Mouse (Mus musculus) lung, postnatal 0 days (tissue): ENCODE measurements around the gene D6Ertd527e. TPM values are rescaled to one million over a fixed set of nuclear protein-coding genes. Genes with fewer than 3 reads are reported as not detected.
A peak's percentile ranks its signal among the peaks of the same experiment; 100 is the strongest.

Source experiments
- ATAC-seq: fragments of 200-750 bp; cut with Nextera tagmentation; 2 replicates; pipeline ENCODE4 v1.8.0; 2017; ENCODE audit warnings: moderate library complexity
- DNase-seq: peaks from one replicate; pipeline ENCODE4 v3.0.0-alpha.2; 2016; ENCODE audit warnings: low spot score
- H3K27ac ChIP-seq: fragments of 300-500 bp; sonication (generic); 2 replicates; pipeline ENCODE4 v1.5.1; 2014; ENCODE audit warnings: antibody characterized with exemption, mild to moderate bottlenecking, low read length, mixed read lengths
- H3K27me3 ChIP-seq: fragments of 300-500 bp; sonication (generic); replicated peaks from 2 replicates; pipeline ENCODE4 v1.6.1; 2014; ENCODE audit warnings: low read length, mixed read lengths; ENCODE audit not compliant: insufficient read depth
- H3K36me3 ChIP-seq: fragments of 300-500 bp; sonication (generic); 2 replicates; pipeline ENCODE4 v1.6.1; 2014; ENCODE audit warnings: low read length, mixed read lengths; ENCODE audit not compliant: insufficient read depth
- H3K4me1 ChIP-seq: fragments of 300-500 bp; sonication (generic); 2 replicates; pipeline ENCODE4 v1.6.1; 2014; ENCODE audit warnings: antibody characterized with exemption, low read depth, low read length, mixed read lengths; ENCODE audit not compliant: insufficient read depth
- H3K4me2 ChIP-seq: fragments of 300-500 bp; sonication (generic); replicated peaks from 2 replicates; pipeline ENCODE4 v1.6.1; 2014; ENCODE audit warnings: low read depth, mild to moderate bottlenecking, low read length, moderate library complexity, mixed read lengths
- H3K4me3 ChIP-seq: fragments of 300-500 bp; sonication (generic); 2 replicates; pipeline ENCODE4 v1.5.1; 2014; ENCODE audit warnings: low read depth, low read length
- H3K9ac ChIP-seq: fragments of 300-500 bp; sonication (generic); replicated peaks from 2 replicates; pipeline ENCODE4 v1.6.1; 2014; ENCODE audit warnings: low read depth, mild to moderate bottlenecking
- H3K9me3 ChIP-seq: fragments of 300-500 bp; sonication (generic); 2 replicates; pipeline ENCODE4 v1.6.1; 2016; ENCODE audit warnings: low read length, mixed read lengths
- CTCF ChIP-seq: IDR thresholded peaks from 2 replicates; pipeline ENCODE4 v1.5.1; 2016; ENCODE audit warnings: antibody characterized with exemption, mild to moderate bottlenecking
- EP300 ChIP-seq: IDR thresholded peaks from 2 replicates; pipeline ENCODE4 v1.6.1; 2016; ENCODE audit warnings: antibody characterized with exemption, mild to moderate bottlenecking, control low read depth
- WGBS: fragments of 180-500 bp; shearing (Covaris S2); extraction: QIAGEN DNeasy Blood & Tissue Kit; methylation state at CpG from one replicate; pipeline ENCODE4 v1.1.7; 2014; 5-methylcytosine and 5-hydroxymethylcytosine counted together
- polyA plus RNA-seq: library from polyadenylated mRNA; unstranded; fragments of >200 nt; fragmentation: Nextera tagmentation; extraction: Ambion mirVana; gene quantifications from 2 replicates; pipeline ENCODE4 v1.2.1, GENCODE M21; 2015

Gene D6Ertd527e
- polyA plus RNA-seq, 1 experiment from 2014 or later, result 0.30 TPM

GRCm38 (mm10) chr6:87129861-87130260 is 25.3 kb downstream of the D6Ertd527e start:
- ATAC-seq (no peak), DNase-seq (no peak)
- TF ChIP-seq CTCF, result no peak
- Histone ChIP-seq H3K36me3 (no peaks in the 10 kb centered on the region; the same call in 1 of the 2 replicates), H3K4me1 (no peaks in the 10 kb centered on the region), H3K9ac (no peak overlapping the region), H3K27me3 (no peaks in the 10 kb centered on the region), H3K4me3 (no peak overlapping the region), H3K9me3 (no peaks in the 10 kb centered on the region), H3K4me2 (no peak overlapping the region), H3K27ac (no peak overlapping the region)
- 83% methylated on average over 8 of the region's 8 CpGs for WGBS

GRCm38 (mm10) chr6:87130628-87131027 is 26.1 kb downstream of the D6Ertd527e start:
- Histone ChIP-seq H3K27ac (no peak overlapping the region), H3K27me3 (no peaks in the 10 kb centered on the region), H3K4me2 (no peak overlapping the region), H3K4me3 (no peak overlapping the region), H3K9me3 (no peaks in the 10 kb centered on the region), H3K4me1 (no peaks in the 10 kb centered on the region), H3K36me3 (no peaks in the 10 kb centered on the region; the same call in 1 of the 2 replicates), H3K9ac (no peak overlapping the region)
- DNase-seq, result no peak
- ATAC-seq, result no peak
- no peak for TF ChIP-seq CTCF
- TF ChIP-seq EP300, result no peak
- WGBS, result 89% methylated on average over 7 of the region's 7 CpGs

- Histone ChIP-seq H3K27me3 (no peaks in the 10 kb centered on the region), H3K9me3 (no peaks in the 10 kb centered on the region), H3K4me1 (no peaks in the 10 kb centered on the region), H3K27ac (no peak overlapping the region), H3K36me3 (no peaks in the 10 kb centered on the region; the same call in 1 of the 2 replicates), H3K4me2 (no peak overlapping the region), H3K4me3 (no peak overlapping the region), H3K9ac (no peak overlapping the region)
- ATAC-seq, result no peak
- 75% methylated on average over 1 of the region's 1 CpGs for whole genome bisulfite sequencing
- TF ChIP-seq CTCF, result peak; percentile 19; the same call in 1 of the 2 replicates
- TF ChIP-seq EP300, result no peak
- DNase-seq, result no peak
Measured at GRCm38 (mm10) chr6:87131078-87131477, 26.5 kb downstream of the D6Ertd527e start.

- H3K27ac ChIP-seq, result no peak overlapping the region
- TF ChIP-seq CTCF (no peak), EP300 (no peak)
- H3K9me3 ChIP-seq, result no peaks in the 10 kb centered on the region
- no peaks in the 10 kb centered on the region; the same call in 1 of the 2 replicates for H3K36me3 ChIP-seq
- H3K4me2 ChIP-seq, result no peak overlapping the region
- no peak overlapping the region for H3K9ac ChIP-seq
- 75% methylated on average over 3 of the region's 3 CpGs for WGBS
- no peaks in the 10 kb centered on the region for H3K27me3 ChIP-seq
- no peak for DNase-seq
- H3K4me3 ChIP-seq, result no peak overlapping the region
- ATAC-seq, result no peak
- no peaks in the 10 kb centered on the region for H3K4me1 ChIP-seq
Measured at GRCm38 (mm10) chr6:87133520-87133919, 29.0 kb downstream of the D6Ertd527e start.

- no peak for DNase-seq
- H3K9me3 ChIP-seq, result no peaks in the 10 kb centered on the region
- ATAC-seq, result no peak
- TF ChIP-seq EP300 (no peak), CTCF (no peak)
- H3K36me3 ChIP-seq, result no peaks in the 10 kb centered on the region; the same call in 1 of the 2 replicates
- H3K4me3 ChIP-seq, result no peak overlapping the region
- H3K4me2 ChIP-seq, result no peak overlapping the region
- no peaks in the 10 kb centered on the region for H3K27me3 ChIP-seq
- WGBS, result 76% methylated on average over 12 of the region's 12 CpGs
- no peaks in the 10 kb centered on the region for H3K4me1 ChIP-seq
- no peak overlapping the region for H3K9ac ChIP-seq
- no peak overlapping the region for H3K27ac ChIP-seq
Measured at GRCm38 (mm10) chr6:87133966-87134546, 29.5 kb downstream of the D6Ertd527e start.

GRCm38 (mm10) chr6:87138479-87138878 is 33.9 kb downstream of the D6Ertd527e start:
- no peak for TF ChIP-seq EP300
- TF ChIP-seq CTCF, result no peak
- Histone ChIP-seq H3K27me3 (no peaks in the 10 kb centered on the region), H3K9ac (no peak overlapping the region)

More at GRCm38 (mm10) chr6:87138479-87138878, 33.9 kb downstream of the D6Ertd527e start:
- H3K4me1 ChIP-seq, result 0 out of 2 replicates have a peak, but pooled peaks cover 4% of the 10 kb centered on the region
- no peaks in the 10 kb centered on the region; the same call in 1 of the 2 replicates for H3K36me3 ChIP-seq
- no peak for DNase-seq
- H3K4me3 ChIP-seq, result no peak overlapping the region
- no peak overlapping the region for H3K4me2 ChIP-seq
- no peak overlapping the region for H3K27ac ChIP-seq
- H3K9me3 ChIP-seq, result no peaks in the 10 kb centered on the region
- ATAC-seq, result no peak
- 73% methylated on average over 5 of the region's 5 CpGs for WGBS
